Comparison of ENCODE assay signal across 8 mouse cellular contexts in genomic region chr16:17110771-17111743, GRCm38 (mm10). TPM values are rescaled to one million over a fixed set of nuclear protein-coding genes. Genes with fewer than 3 reads are reported as not detected.
DNase-seq lines count a peak whose midpoint lies in the region; ATAC-seq lines count a peak whose summit lies in the region.

TSS of gene Ppil2 (minus strand) at chr16:17111257.

- DNase-seq in adrenal gland, adult 18-20 months (ENCODE audit: low spot score in 2 of 2) = peak; percentile 53
- DNase-seq in embryo, embryonic 10.5 days (ENCODE audit: low spot score) = peak; percentile 93
- peak; percentile 50 for DNase-seq in gastrocnemius, postnatal 25 days
- peak; percentile 62 to 75 for DNase-seq in left cerebral cortex, postnatal 14 days (ENCODE audit: low spot score in 2 of 2)
- DNase-seq in right cerebral cortex, postnatal 14 days = peak; percentile 52
- peak; percentile 85 for DNase-seq in yolk sac, embryonic 10.5 days (ENCODE audit: low spot score)

- peak; percentile 82 for ATAC-seq in inflammation-experienced regulatory T-cells, adult 6 months
- ATAC-seq in megakaryocyte-erythroid progenitor cell, adult 5-6 weeks (replicated peaks; ENCODE audit: low FRiP score, low TSS enrichment, poor library complexity, severe bottlenecking) = peak; percentile 91

- intact Hi-C loops in left cerebral cortex, postnatal 14 days (cut with DNase I) = no loop called here

RNA-seq across cellular contexts. Expression of gene Ppil2, which starts in this region (rescaled TPM):
- 10 to 100 TPM; 71.7 to 90.4 TPM for total RNA-seq in adrenal gland, adult 18-20 months (2021)
- total RNA-seq in gastrocnemius, postnatal 25 days (2021) = 10 to 100 TPM; 22.6 to 25.1 TPM
- 100 to 1,000 TPM; 205 to 233 (median 224) TPM for polyA plus RNA-seq in inflammation-experienced regulatory T-cells, adult 6 months (2017; shearing (Covaris generic))
- 10 to 100 TPM; 84.7 to 85.2 TPM for total RNA-seq in left cerebral cortex, postnatal 14 days (2021)
- total RNA-seq in megakaryocyte-erythroid progenitor cell, adult 5-6 weeks (2014; fragmentation: Nextera tagmentation) = 74.1 and 94.8 TPM in 2 replicates
- total RNA-seq in megakaryocyte-erythroid progenitor cell, adult 5-6 weeks (2017) = 81.5 and 99.2 TPM in 2 replicates

Comparison
In these comparisons a context has a peak if more than half of its experiments do, and no peak if none do; other contexts are left out.
1. Peak in every context shown above with its lines: DNase-seq and ATAC-seq.